Mouse (Mus musculus) CH12.LX (cell line): ENCODE measurements around the gene Klhl9. TPM values are rescaled to one million over a fixed set of nuclear protein-coding genes. Genes with fewer than 3 reads are reported as not detected.
A peak's percentile ranks its signal among the peaks of the same experiment; 100 is the strongest.

Experiments
- DNase-seq: peaks from one replicate; pipeline ENCODE4 v3.0.0-alpha.2; 2013; ENCODE audit errors: extremely low read depth
- H3K27ac ChIP-seq: 2 replicates; pipeline ENCODE4 v1.5.1; 2012; ENCODE audit warnings: low read depth, mild to moderate bottlenecking, control low read depth, moderate library complexity; ENCODE audit not compliant: insufficient read depth
- H3K27me3 ChIP-seq: replicated peaks from 2 replicates; pipeline ENCODE3; 2012; ENCODE audit warnings: inconsistent platforms
- H3K36me3 ChIP-seq, 2 experiments: replicated peaks in 1 of 2; 2 replicates each; pipeline versions ENCODE3 to v1.6.1; 2012; ENCODE audit warnings: inconsistent platforms in 1 of 2, low read length in 1 of 2, mild to moderate bottlenecking in 1 of 2, mixed read lengths in 1 of 2, moderate library complexity in 1 of 2; ENCODE audit not compliant: control insufficient read depth in 1 of 2, insufficient read depth in 1 of 2
- H3K4me1 ChIP-seq, 2 experiments: 2 replicates each; pipeline ENCODE4 v1.6.1; 2012; ENCODE audit warnings: inconsistent platforms in 1 of 2, moderate library complexity in 1 of 2; ENCODE audit not compliant: insufficient read depth in 2 of 2, control insufficient read depth in 1 of 2
- H3K4me2 ChIP-seq: 2 replicates; pipeline ENCODE4 v1.6.1; 2012; ENCODE audit warnings: low read depth, mild to moderate bottlenecking, control low read depth; ENCODE audit not compliant: poor library complexity, insufficient read depth, severe bottlenecking
- H3K4me3 ChIP-seq, 3 experiments: fragments of 150-350 bp in 1 of 3; sonication (generic) in 1 of 3; replicated peaks in 1 of 3; 2 replicates each; pipeline versions ENCODE3 to v1.5.1; 2011 to 2012; ENCODE audit warnings: low read depth in 2 of 3, low read length in 2 of 3, mild to moderate bottlenecking in 2 of 3, moderate library complexity in 2 of 3, control low read depth in 1 of 3, improper control_type of control experiment in 1 of 3, inconsistent platforms in 1 of 3, mixed read lengths in 1 of 3; ENCODE audit not compliant: poor library complexity in 1 of 3
- H3K79me2 ChIP-seq: replicated peaks from 2 replicates; pipeline ENCODE4 v1.6.1; 2012; ENCODE audit warnings: mild to moderate bottlenecking, moderate library complexity; ENCODE audit not compliant: control insufficient read depth, poor library complexity, insufficient read depth, severe bottlenecking; ENCODE audit errors: extremely low read depth
- H3K9ac ChIP-seq: 2 replicates; pipeline ENCODE4 v1.6.1; 2012; ENCODE audit warnings: low read depth, mild to moderate bottlenecking, control low read depth, moderate library complexity; ENCODE audit not compliant: insufficient read depth
- H3K9me3 ChIP-seq: replicated peaks from 2 replicates; pipeline ENCODE3; 2012; ENCODE audit warnings: low read length, inconsistent platforms, mixed read lengths
- CHD1 ChIP-seq: IDR thresholded peaks from 2 replicates; pipeline ENCODE4 v1.6.1; 2012; ENCODE audit warnings: low read depth, low read length, improper control_type of control experiment, inconsistent platforms
- CHD2 ChIP-seq: IDR thresholded peaks from 2 replicates; pipeline ENCODE4 v1.6.1; 2011; ENCODE audit warnings: low read length, improper control_type of control experiment
- CTCF ChIP-seq, 2 experiments: IDR thresholded peaks in 1 of 2; conservative IDR thresholded peaks in 1 of 2; 2 replicates each; pipeline ENCODE4 v1.5.1; 2011 to 2012; ENCODE audit warnings: low read depth in 2 of 2, low read length in 2 of 2, improper control_type of control experiment in 1 of 2, inconsistent platforms in 1 of 2, mild to moderate bottlenecking in 1 of 2, moderate library complexity in 1 of 2
- ELF1 ChIP-seq: IDR thresholded peaks from 2 replicates; pipeline ENCODE4 v1.6.1; 2014; ENCODE audit warnings: low read depth, mild to moderate bottlenecking, inconsistent platforms, low read length, improper control_type of control experiment
- EP300 ChIP-seq: IDR thresholded peaks from 2 replicates; pipeline ENCODE4 v1.6.1; 2011; ENCODE audit warnings: low read length, improper control_type of control experiment
- ETS1 ChIP-seq: conservative IDR thresholded peaks from 2 replicates; pipeline ENCODE4 v1.6.1; 2012; ENCODE audit warnings: low read depth, mild to moderate bottlenecking, inconsistent platforms, low read length, improper control_type of control experiment, moderate library complexity
- JUND ChIP-seq: conservative IDR thresholded peaks from 2 replicates; pipeline ENCODE4 v1.6.1; 2011; ENCODE audit warnings: low read depth, low read length, improper control_type of control experiment
- KAT2A ChIP-seq: IDR thresholded peaks from 2 replicates; pipeline ENCODE4 v1.6.1; 2012; ENCODE audit warnings: low read length, improper control_type of control experiment, inconsistent platforms; ENCODE audit not compliant: insufficient replicate concordance
- MAFK ChIP-seq: IDR thresholded peaks from 2 replicates; pipeline ENCODE4 v1.6.1; 2011; ENCODE audit warnings: low read length, improper control_type of control experiment; ENCODE audit not compliant: insufficient replicate concordance
- MEF2A ChIP-seq: IDR thresholded peaks from 2 replicates; pipeline ENCODE4 v1.6.1; 2014; ENCODE audit warnings: low read depth, mild to moderate bottlenecking, inconsistent platforms, low read length, improper control_type of control experiment, borderline replicate concordance
- PAX5 ChIP-seq: IDR thresholded peaks from 2 replicates; pipeline ENCODE4 v1.6.1; 2012; ENCODE audit warnings: low read length, inconsistent platforms, mixed read lengths
- POLR2AphosphoS2 ChIP-seq: IDR thresholded peaks from 2 replicates; pipeline ENCODE4 v1.6.1; 2011; ENCODE audit warnings: low read depth, low read length, improper control_type of control experiment
- RAD21 ChIP-seq: IDR thresholded peaks from 2 replicates; pipeline ENCODE4 v1.6.1; 2011; ENCODE audit warnings: low read depth, mild to moderate bottlenecking, low read length, improper control_type of control experiment, moderate library complexity
- SIN3A ChIP-seq: IDR thresholded peaks from 2 replicates; pipeline ENCODE4 v1.6.1; 2012; ENCODE audit warnings: low read length, improper control_type of control experiment, inconsistent platforms
- SMC3 ChIP-seq: IDR thresholded peaks from 2 replicates; pipeline ENCODE4 v1.6.1; 2011; ENCODE audit warnings: low read depth, low read length, improper control_type of control experiment
- TCF12 ChIP-seq: IDR thresholded peaks from 2 replicates; pipeline ENCODE4 v1.6.1; 2014; ENCODE audit warnings: low read depth, mild to moderate bottlenecking, inconsistent platforms, low read length, improper control_type of control experiment
- UBTF ChIP-seq: IDR thresholded peaks from 2 replicates; pipeline ENCODE4 v1.6.1; 2012; ENCODE audit warnings: low read depth, mild to moderate bottlenecking, inconsistent platforms, low read length, improper control_type of control experiment, moderate library complexity
- USF1 ChIP-seq: IDR thresholded peaks from 2 replicates; pipeline ENCODE4 v1.6.1; 2014; ENCODE audit warnings: low read depth, mild to moderate bottlenecking, inconsistent platforms, low read length, improper control_type of control experiment
- USF2 ChIP-seq: conservative IDR thresholded peaks from 2 replicates; pipeline ENCODE4 v1.6.1; 2011; ENCODE audit warnings: low read depth, low read length, improper control_type of control experiment
- ZC3H11A ChIP-seq: IDR thresholded peaks from 2 replicates; pipeline ENCODE4 v1.6.1; 2012; ENCODE audit warnings: low read depth, mild to moderate bottlenecking, inconsistent platforms, low read length, improper control_type of control experiment
- ZKSCAN1 ChIP-seq: IDR thresholded peaks from 2 replicates; pipeline ENCODE4 v1.6.1; 2012; ENCODE audit warnings: low read depth, inconsistent platforms, low read length, improper control_type of control experiment, borderline replicate concordance
- ZMIZ1 ChIP-seq: IDR thresholded peaks from 2 replicates; pipeline ENCODE4 v1.6.1; 2012; ENCODE audit warnings: low read depth, mild to moderate bottlenecking, inconsistent platforms, low read length, improper control_type of control experiment
- dilution Hi-C: fragments of 300-500 bp; cut with MboI; formaldehyde crosslinking; loops from 2 replicates; pipeline ENCODE4 v1.14.3; 2020; ENCODE audit warnings: low sequenced_read_pairs; ENCODE audit not compliant: extremely low pct_unique_long_range_greater_than_20kb, extremely low pct_ligation_motif_present
- in situ Hi-C: fragments of 300-500 bp; cut with MboI; formaldehyde crosslinking; loops from 3 replicates; pipeline ENCODE4 v1.14.3; 2019; ENCODE audit warnings: low sequenced_read_pairs, low pct_ligation_motif_present, low pct_unique_long_range_greater_than_20kb, mixed read lengths
- polyA plus RNA-seq: library from polyadenylated mRNA; unstranded; fragments of >175 nt; gene quantifications from 2 replicates; pipeline ENCODE4 v1.2.1, GENCODE M21; 2012; ENCODE audit warnings: low read depth; ENCODE audit not compliant: insufficient read length
- total RNA-seq, 2 experiments: library from RNA; depleted of rRNA; stranded (reverse); fragments of 300-350 nt in 1 of 2; fragments of >200 nt in 1 of 2; gene quantifications; 2 replicates each; pipeline ENCODE4 v1.2.3; 2012 to 2014

Klhl9 gene
- total and polyA plus RNA-seq, 3 experiments = 19.1 to 51.6 (median 40.0) TPM

DNA sequence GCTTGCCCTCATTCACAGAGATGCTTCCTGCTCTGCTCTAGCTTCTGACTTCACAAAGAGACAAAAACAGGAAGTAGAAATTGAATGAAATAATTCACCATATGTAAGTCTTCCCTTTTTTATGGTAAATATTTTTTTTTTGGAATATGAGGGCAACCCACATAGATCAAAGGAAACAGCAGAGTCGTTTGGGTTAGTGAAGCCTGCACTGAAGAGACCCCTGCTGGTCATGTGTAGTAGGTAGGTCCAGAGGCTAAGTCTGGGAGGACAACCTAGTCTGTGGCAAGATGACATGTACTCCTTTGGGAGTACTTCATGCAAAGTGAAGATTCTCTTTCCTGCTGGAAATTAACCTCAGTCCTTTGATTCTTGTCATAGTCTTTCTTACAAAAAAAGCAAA is 5.1 kb upstream of the Klhl9 start:
- TF ChIP-seq ZKSCAN1 = no peak
- TF ChIP-seq UBTF = no peak
- peak; percentile 72 for TF ChIP-seq RAD21
- TF ChIP-seq USF2 = no peak
- peak; percentile 95 for TF ChIP-seq SMC3
- peak; percentile 65 to 86 for TF ChIP-seq CTCF (conservative IDR thresholded peaks at IDR 0.05 in 1 of 2, IDR thresholded peaks at IDR 0.05 in 1 of 2; ENCODE audit: low read depth in 2 of 2, low read length in 2 of 2)
- TF ChIP-seq EP300 = no peak
- TF ChIP-seq ZC3H11A = 0 out of 2 replicates have a peak, but pooled peaks have one; percentile 2
- TF ChIP-seq ETS1 = no peak
- no peak for TF ChIP-seq ZMIZ1
- dilution Hi-C loops = no loop called here
- no peaks in the 10 kb centered on the region for H3K36me3 ChIP-seq
- in situ Hi-C loops = no loop called here
- peak; percentile 66 for DNase-seq
- H3K9ac ChIP-seq = no peak overlapping the region
- no peaks in the 10 kb centered on the region for H3K9me3 ChIP-seq
- peaks cover 9% of the 10 kb centered on the region for H3K27me3 ChIP-seq
- H3K79me2 ChIP-seq = no peaks in the 10 kb centered on the region
- H3K4me3 ChIP-seq = no peak overlapping the region
- H3K4me2 ChIP-seq = peak overlapping the region; percentile 35; the same call in 1 of the 2 replicates
- H3K4me1 ChIP-seq = peaks cover 3 to 10% of the 10 kb centered on the region in 2 experiments; a peak in 2 of 4 replicates
- H3K27ac ChIP-seq = no peak overlapping the region

- Histone ChIP-seq H3K4me2 (0 out of 2 replicates have a peak overlapping the region, but pooled peaks have one; percentile 35), H3K9me3 (no peaks in the 10 kb centered on the region), H3K4me3 (no peak overlapping the region), H3K4me1 (peaks cover 3 to 10% of the 10 kb centered on the region in 2 experiments; a peak in 2 of 4 replicates), H3K36me3 (no peaks in the 10 kb centered on the region), H3K79me2 (peaks cover 2% of the 10 kb centered on the region), H3K9ac (no peak overlapping the region), H3K27ac (no peak overlapping the region), H3K27me3 (peaks cover 9% of the 10 kb centered on the region)
- DNase-seq = no peak
- dilution Hi-C loops (no loop called here), in situ Hi-C loops (no loop called here)
- TF ChIP-seq CHD1 (no peak), ETS1 (no peak), UBTF (no peak)
These were observed 4.5 kb upstream of the Klhl9 start for GRCm38 (mm10) chr4:88726727-88727126.

- Histone ChIP-seq H3K27me3 (peaks cover 7% of the 10 kb centered on the region), H3K36me3 (peaks cover 2 to 14% of the 10 kb centered on the region in 2 experiments), H3K4me2 (no peak overlapping the region), H3K79me2 (peaks cover 25% of the 10 kb centered on the region), H3K9me3 (no peaks in the 10 kb centered on the region), H3K27ac (no peak overlapping the region), H3K4me3 (no peak overlapping the region), H3K9ac (no peak overlapping the region), H3K4me1 (peaks cover 3 to 26% of the 10 kb centered on the region in 2 experiments; a peak in 2 of 4 replicates)
- dilution Hi-C loops (no loop called here), in situ Hi-C loops (no loop called here)
- DNase-seq = no peak
- TF ChIP-seq CHD2 (no peak), POLR2AphosphoS2 (no peak), CHD1 (no peak), USF1 (no peak), EP300 (no peak), SMC3 (no peak), KAT2A (no peak), PAX5 (no peak), TCF12 (no peak), ELF1 (no peak), MAFK (no peak), MEF2A (no peak), JUND (no peak), SIN3A (no peak)
These were observed 1.3 kb upstream of the Klhl9 start for GRCm38 (mm10) chr4:88723497-88724090.
